Mouse (Mus musculus) neural tube, embryonic 15.5 days (tissue): Measurements from ENCODE around the gene Kat2a. TPM values are rescaled to one million over a fixed set of nuclear protein-coding genes. Genes with fewer than 3 reads are reported as not detected.

ENCODE experiments used
- ATAC-seq: fragments of 200-750 bp; cut with Nextera tagmentation; 2 replicates; pipeline ENCODE4 v1.8.0; 2017; ENCODE audit warnings: mild to moderate bottlenecking, moderate TSS enrichment, moderate library complexity; ENCODE audit not compliant: low FRiP score
- H3K27ac ChIP-seq: fragments of 300-500 bp; sonication (generic); replicated peaks from 2 replicates; pipeline ENCODE4 v1.5.1; 2015; ENCODE audit warnings: mild to moderate bottlenecking, inconsistent platforms
- H3K27me3 ChIP-seq: fragments of 300-500 bp; sonication (generic); replicated peaks from 2 replicates; pipeline ENCODE4 v1.6.1; 2015; ENCODE audit warnings: inconsistent platforms
- H3K36me3 ChIP-seq: fragments of 300-500 bp; sonication (generic); 2 replicates; pipeline ENCODE4 v1.6.1; 2015; ENCODE audit warnings: inconsistent platforms
- H3K4me1 ChIP-seq: fragments of 300-500 bp; sonication (generic); 2 replicates; pipeline ENCODE4 v1.6.1; 2015; ENCODE audit warnings: inconsistent platforms
- H3K4me2 ChIP-seq: fragments of 300-500 bp; sonication (generic); 2 replicates; pipeline ENCODE4 v1.6.1; 2015; ENCODE audit warnings: inconsistent platforms, mild to moderate bottlenecking, moderate library complexity
- H3K4me3 ChIP-seq: fragments of 300-500 bp; sonication (generic); replicated peaks from 2 replicates; pipeline ENCODE4 v1.5.1; 2015; ENCODE audit warnings: mild to moderate bottlenecking, inconsistent platforms
- H3K9ac ChIP-seq: fragments of 300-500 bp; sonication (generic); replicated peaks from 2 replicates; pipeline ENCODE4 v1.6.1; 2015; ENCODE audit warnings: mild to moderate bottlenecking, inconsistent platforms
- H3K9me3 ChIP-seq: fragments of 300-500 bp; sonication (generic); replicated peaks from 2 replicates; pipeline ENCODE4 v1.6.1; 2016; ENCODE audit warnings: inconsistent platforms
- WGBS: fragments of 180-500 bp; shearing (Covaris S2); methylation state at CpG from one replicate; pipeline ENCODE4 v1.1.7; 2015; ENCODE audit warnings: mixed read lengths; 5-methylcytosine and 5-hydroxymethylcytosine counted together
- polyA plus RNA-seq: library from polyadenylated mRNA; unstranded; fragments of >200 nt; fragmentation: Nextera tagmentation; extraction: Ambion mirVana; gene quantifications from 2 replicates; pipeline ENCODE4 v1.2.1, GENCODE M21; 2015

Gene Kat2a
- polyA plus RNA-seq, 1 experiment from 2014 or later = 64.4 TPM

- no peak for ATAC-seq
- peaks cover 9% of the 10 kb centered on the region for H3K4me1 ChIP-seq
- no peak overlapping the region for H3K27ac ChIP-seq
- H3K4me3 ChIP-seq = no peak overlapping the region
- H3K4me2 ChIP-seq = no peak overlapping the region
- H3K36me3 ChIP-seq = peaks cover 60% of the 10 kb centered on the region
- H3K9me3 ChIP-seq = no peaks in the 10 kb centered on the region
- 94% methylated on average over 23 of the region's 23 CpGs for WGBS
- no peaks in the 10 kb centered on the region for H3K27me3 ChIP-seq
- H3K9ac ChIP-seq = no peak overlapping the region
Observed at GRCm38 (mm10) chr11:100705095-100705747, 7.0 kb downstream of the Kat2a start.

DNA sequence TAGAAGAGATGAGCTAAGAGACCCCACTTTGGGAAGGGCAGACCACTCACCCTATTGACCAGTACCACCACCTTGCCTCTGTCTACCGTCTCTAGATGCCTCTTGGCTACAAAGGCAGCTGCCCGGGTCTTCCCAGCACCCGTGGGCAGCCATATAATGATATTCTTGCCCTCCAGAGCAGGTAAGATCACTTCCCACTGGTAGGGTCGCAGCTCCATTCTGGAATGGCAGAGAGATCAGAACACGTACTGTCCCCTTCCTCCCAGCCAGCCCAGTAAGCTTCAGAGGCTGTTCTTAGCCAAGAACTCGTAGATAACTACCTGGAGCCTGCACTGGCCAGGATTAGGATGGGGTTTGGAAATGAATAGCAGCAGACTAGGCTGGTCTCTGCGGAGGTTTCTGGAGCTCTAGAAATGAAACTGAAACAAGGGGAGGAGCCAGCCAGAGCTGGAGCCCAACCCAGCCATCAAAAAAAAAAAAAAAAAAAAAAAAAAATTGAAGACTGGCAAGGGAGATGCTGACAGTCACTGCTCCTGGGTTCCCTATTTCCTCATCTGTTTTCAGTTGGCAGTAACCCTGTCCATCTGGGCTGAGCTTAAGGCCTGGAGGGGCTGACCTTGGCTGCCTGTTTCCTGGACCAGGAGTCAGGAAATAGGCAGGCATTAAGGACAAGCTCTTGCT lies 8.3 kb downstream of the Kat2a start, which contains the start of gene Dhx58:
TSS of gene Dhx58 (minus strand) at position 421 of the 681 bp plus-strand sequence.
- Histone ChIP-seq H3K9ac (no peak within 1 kb of the TSS), H3K36me3 (peaks cover 50% of the 10 kb centered on the region), H3K27ac (no peak within 1 kb of the TSS), H3K27me3 (no peaks in the 10 kb centered on the region), H3K4me2 (no peak within 1 kb of the TSS), H3K4me1 (peaks cover 9% of the 10 kb centered on the region), H3K9me3 (no peaks in the 10 kb centered on the region), H3K4me3 (no peak within 1 kb of the TSS)
- no peak for ATAC-seq
- WGBS = 66% methylated on average over 7 of the region's 7 CpGs

GRCm38 (mm10) chr11:100703366-100703765 lies 8.9 kb downstream of the Kat2a start:
- no peak for ATAC-seq

GRCm38 (mm10) chr11:100702906-100703305 lies 9.4 kb downstream of the Kat2a start:
- H3K4me2 ChIP-seq = peak overlapping the region; percentile 30

More at GRCm38 (mm10) chr11:100703366-100703765, 8.9 kb downstream of the Kat2a start:
- Histone ChIP-seq H3K4me2 (no peak overlapping the region), H3K9me3 (no peaks in the 10 kb centered on the region), H3K4me1 (peaks cover 9% of the 10 kb centered on the region), H3K9ac (no peak overlapping the region), H3K27ac (no peak overlapping the region), H3K27me3 (no peaks in the 10 kb centered on the region), H3K4me3 (no peak overlapping the region), H3K36me3 (peaks cover 43% of the 10 kb centered on the region)
- 67% methylated on average over 11 of the region's 11 CpGs for WGBS

GRCm38 (mm10) chr11:100702081-100702851 lies 10.0 kb downstream of the Kat2a start:
- peaks cover 32% of the 10 kb centered on the region for H3K36me3 ChIP-seq
- H3K27ac ChIP-seq = no peak overlapping the region
- 0 out of 2 replicates have a peak overlapping the region, but pooled peaks have one; percentile 1 for H3K9ac ChIP-seq
- ATAC-seq = peak; percentile 54; the same call in 1 of the 2 replicates
- H3K9me3 ChIP-seq = no peaks in the 10 kb centered on the region
- H3K4me2 ChIP-seq = peak overlapping the region; percentile 30
- H3K4me3 ChIP-seq = no peak overlapping the region
- peaks cover 9% of the 10 kb centered on the region for H3K4me1 ChIP-seq
- WGBS = 40% methylated on average over 19 of the region's 19 CpGs
- H3K27me3 ChIP-seq = no peaks in the 10 kb centered on the region

More at GRCm38 (mm10) chr11:100702906-100703305, 9.4 kb downstream of the Kat2a start:
- no peaks in the 10 kb centered on the region for H3K27me3 ChIP-seq
- no peak for ATAC-seq
- H3K36me3 ChIP-seq = peaks cover 39% of the 10 kb centered on the region
- no peak overlapping the region for H3K4me3 ChIP-seq
- no peaks in the 10 kb centered on the region for H3K9me3 ChIP-seq
- WGBS = 51% methylated on average over 7 of the region's 7 CpGs
- no peak overlapping the region for H3K9ac ChIP-seq
- H3K27ac ChIP-seq = no peak overlapping the region
- peaks cover 9% of the 10 kb centered on the region for H3K4me1 ChIP-seq

DNA sequence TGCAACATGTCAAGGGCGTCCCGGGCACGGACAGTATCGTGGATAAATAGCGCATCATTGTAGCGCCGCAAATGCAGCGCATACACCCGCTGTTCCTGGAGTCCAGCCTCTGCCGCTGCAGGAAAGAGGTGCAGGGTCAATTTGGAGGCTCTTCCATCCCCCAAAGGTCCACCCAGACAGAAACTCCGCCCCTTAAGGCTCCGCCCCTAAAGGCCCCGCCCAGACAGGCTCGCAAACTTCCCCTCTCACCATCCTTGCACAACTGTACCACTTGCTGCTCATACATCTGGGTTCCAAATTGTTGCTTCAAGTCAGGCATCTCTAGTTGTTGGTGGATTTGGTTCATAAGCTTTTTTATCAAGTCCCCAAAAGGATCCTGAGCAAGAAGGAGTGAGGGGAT lies 11.0 kb downstream of the Kat2a start:
- ATAC-seq = no peak
- H3K27me3 ChIP-seq = no peaks in the 10 kb centered on the region
- H3K36me3 ChIP-seq = peaks cover 23% of the 10 kb centered on the region
- WGBS = 6% methylated on average over 14 of the region's 14 CpGs
- peak overlapping the region; percentile 45 for H3K4me2 ChIP-seq
- H3K4me1 ChIP-seq = peaks cover 9% of the 10 kb centered on the region
- H3K9me3 ChIP-seq = no peaks in the 10 kb centered on the region
- H3K27ac ChIP-seq = no peak overlapping the region
- H3K4me3 ChIP-seq = 0 out of 2 replicates have a peak overlapping the region, but pooled peaks have one; percentile 16
- no peak overlapping the region for H3K9ac ChIP-seq

GRCm38 (mm10) chr11:100700710-100701109 lies 11.6 kb downstream of the Kat2a start:
- ATAC-seq = no peak

GRCm38 (mm10) chr11:100697921-100698320 lies 14.3 kb downstream of the Kat2a start:
- Histone ChIP-seq H3K36me3 (peaks cover 2% of the 10 kb centered on the region; the same call in 1 of the 2 replicates), H3K27me3 (peaks cover 5% of the 10 kb centered on the region), H3K4me2 (no peak overlapping the region), H3K27ac (no peak overlapping the region), H3K9me3 (no peaks in the 10 kb centered on the region), H3K4me3 (no peak overlapping the region), H3K9ac (no peak overlapping the region), H3K4me1 (peaks cover 7% of the 10 kb centered on the region)
- no peak for ATAC-seq
- 75% methylated on average over 7 of the region's 7 CpGs for WGBS

More at GRCm38 (mm10) chr11:100700710-100701109, 11.6 kb downstream of the Kat2a start:
- WGBS = 84% methylated on average over 3 of the region's 3 CpGs
- H3K4me3 ChIP-seq = no peak overlapping the region
- H3K9ac ChIP-seq = no peak overlapping the region
- H3K4me2 ChIP-seq = no peak overlapping the region
- H3K36me3 ChIP-seq = peaks cover 17% of the 10 kb centered on the region
- no peak overlapping the region for H3K27ac ChIP-seq
- peaks cover 9% of the 10 kb centered on the region for H3K4me1 ChIP-seq
- H3K9me3 ChIP-seq = no peaks in the 10 kb centered on the region
- no peaks in the 10 kb centered on the region for H3K27me3 ChIP-seq

DNA sequence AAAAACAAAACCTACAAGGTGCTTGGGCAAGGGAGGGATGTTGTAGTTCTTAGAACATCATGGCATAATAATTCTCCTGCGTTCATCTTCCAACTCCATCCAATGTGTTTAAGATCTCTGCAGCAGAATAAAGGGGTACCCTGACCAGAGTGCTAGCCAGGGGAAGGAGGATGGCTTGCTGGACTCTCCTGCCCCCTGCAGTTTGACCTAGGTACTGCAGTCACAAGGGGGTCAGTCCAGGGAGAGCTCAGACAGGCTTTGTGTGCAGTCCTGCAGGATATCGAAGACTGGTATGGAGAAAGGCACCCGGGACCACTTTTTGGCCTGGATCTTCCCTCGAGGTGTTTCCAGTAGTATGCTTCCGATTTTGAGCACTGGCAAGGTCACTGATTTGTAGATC lies 17.3 kb downstream of the Kat2a start:
- Histone ChIP-seq H3K4me3 (no peak overlapping the region), H3K9ac (no peak overlapping the region), H3K4me1 (peaks cover 10% of the 10 kb centered on the region), H3K9me3 (no peaks in the 10 kb centered on the region), H3K27ac (no peak overlapping the region), H3K27me3 (peaks cover 31% of the 10 kb centered on the region), H3K36me3 (peaks cover 2% of the 10 kb centered on the region; the same call in 1 of the 2 replicates), H3K4me2 (no peak overlapping the region)
- ATAC-seq = no peak
- WGBS = 29% methylated on average over 5 of the region's 5 CpGs

DNA sequence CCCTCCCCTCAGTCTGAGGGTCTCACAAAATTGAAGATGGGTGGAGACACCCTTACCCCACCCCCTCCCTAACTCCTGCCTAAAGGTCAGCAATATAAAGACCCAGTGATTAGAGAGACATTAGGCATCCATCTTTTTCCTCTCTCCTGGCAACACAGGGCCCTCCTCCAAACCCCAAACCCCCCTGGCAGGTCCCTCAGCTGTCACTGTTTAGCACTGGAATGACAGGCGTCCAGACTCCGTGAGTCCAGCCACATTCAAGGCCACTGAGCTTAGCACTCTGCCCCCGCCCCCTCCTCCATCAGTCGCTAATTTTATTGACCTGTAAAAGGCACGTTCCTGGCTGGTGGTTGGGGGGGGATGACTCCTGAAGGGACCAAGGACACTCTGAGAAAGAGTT lies 19.1 kb downstream of the Kat2a start:
- Histone ChIP-seq H3K4me3 (no peak overlapping the region), H3K27me3 (peaks cover 32% of the 10 kb centered on the region), H3K4me1 (peaks cover 10% of the 10 kb centered on the region), H3K36me3 (no peaks in the 10 kb centered on the region), H3K9ac (no peak overlapping the region), H3K4me2 (no peak overlapping the region), H3K9me3 (no peaks in the 10 kb centered on the region), H3K27ac (no peak overlapping the region)
- 12% methylated on average over 5 of the region's 5 CpGs for WGBS
- no peak for ATAC-seq

DNA sequence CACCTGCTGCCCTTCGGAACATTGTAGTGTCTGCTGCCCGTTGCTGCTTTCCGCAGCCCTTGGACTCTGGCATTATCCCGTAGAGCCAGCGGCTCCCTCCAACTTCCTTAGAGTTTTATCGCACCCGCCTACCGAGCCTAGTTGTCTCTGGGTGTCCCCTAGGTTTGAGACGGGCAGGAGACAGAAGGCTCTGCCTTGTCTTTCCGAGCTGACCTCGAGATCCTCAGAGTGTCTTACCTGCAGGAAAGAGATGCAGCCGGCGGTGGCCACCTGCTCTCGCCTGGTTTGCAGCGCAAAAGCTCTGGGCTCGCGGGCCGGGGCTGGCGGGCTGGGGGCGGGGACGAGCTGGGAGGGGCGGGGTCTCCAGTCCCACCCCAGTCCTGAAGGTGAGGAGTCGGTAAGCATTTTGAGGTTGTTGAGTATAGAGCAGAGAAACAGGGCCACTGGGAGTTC lies 20.1 kb downstream of the Kat2a start, which contains the start of gene Zfp385c:
TSS of gene Zfp385c (minus strand) at position 292 of the 453 bp plus-strand sequence.
- no peak within 1 kb of the TSS for H3K27ac ChIP-seq
- peak within 1 kb of the TSS; percentile 57 for H3K4me2 ChIP-seq
- H3K9ac ChIP-seq = peak within 1 kb of the TSS; percentile 30; the same call in 1 of the 2 replicates
- peak within 1 kb of the TSS; percentile 27 for H3K4me3 ChIP-seq
- peaks cover 10% of the 10 kb centered on the region for H3K4me1 ChIP-seq
- ATAC-seq = no peak
- H3K27me3 ChIP-seq = peaks cover 32% of the 10 kb centered on the region
- H3K36me3 ChIP-seq = no peaks in the 10 kb centered on the region
- no peaks in the 10 kb centered on the region for H3K9me3 ChIP-seq
- 1% methylated on average over 23 of the region's 23 CpGs for WGBS
